Mouse (Mus musculus): Measurements from ENCODE around the gene Nfe2l1. TPM values are rescaled to one million over a fixed set of nuclear protein-coding genes. Genes with fewer than 3 reads are reported as not detected.
"Not testable (repeated sequence)": the region's sequence is repeated elsewhere in the genome, so short reads cannot be mapped to it uniquely, and the experiment has no call there.

The Nfe2l1 gene
- polyA plus RNA-seq, 1 experiment = 252 TPM

- WGBS = 2% methylated on average over 20 of the region's 20 CpGs
- Histone ChIP-seq H3K4me1 (ENCODE audit: control insufficient read depth, insufficient read depth, low read length) (peaks cover 12% of the 10 kb centered on the region; the same call in 1 of the 2 replicates), H3K4me3 (ENCODE audit: insufficient read depth, low read depth, low read length) (peak overlapping the region; percentile 49), H3K36me3 (ENCODE audit: control insufficient read depth, insufficient read depth, low read length) (no peaks in the 10 kb centered on the region), H3K27ac (ENCODE audit: insufficient read depth, low read depth, low read length) (peak overlapping the region; percentile 89), H3K27me3 (replicated peaks; ENCODE audit: control insufficient read depth, insufficient read depth, low read length) (no peaks in the 10 kb centered on the region)
- TF ChIP-seq CTCF (conservative IDR thresholded peaks at IDR 0.05; ENCODE audit: insufficient read depth, insufficient read length, low read depth, low read length) (no peak), POLR2A (IDR thresholded peaks at IDR 0.05; ENCODE audit: low read depth, low read length) (no peak)
- DNase-seq = peak; percentile 77
These were observed 31.7 kb upstream of the Nfe2l1 start for GRCm38 (mm10) chr11:96861446-96861845.

GRCm38 (mm10) chr11:96860564-96860963 lies 30.8 kb upstream of the Nfe2l1 start:
- no peaks in the 10 kb centered on the region for H3K27me3 ChIP-seq (replicated peaks; ENCODE audit: control insufficient read depth, insufficient read depth, low read length)
- 13% methylated on average over 8 of the region's 8 CpGs for WGBS
- peak; percentile 85 for DNase-seq
- H3K4me1 ChIP-seq (ENCODE audit: control insufficient read depth, insufficient read depth, low read length) = peaks cover 12% of the 10 kb centered on the region; the same call in 1 of the 2 replicates
- H3K36me3 ChIP-seq (ENCODE audit: control insufficient read depth, insufficient read depth, low read length) = no peaks in the 10 kb centered on the region
- H3K27ac ChIP-seq (ENCODE audit: insufficient read depth, low read depth, low read length) = peak overlapping the region; percentile 89
- H3K4me3 ChIP-seq (ENCODE audit: insufficient read depth, low read depth, low read length) = no peak overlapping the region
- TF ChIP-seq CTCF (conservative IDR thresholded peaks at IDR 0.05; ENCODE audit: insufficient read depth, insufficient read length, low read depth, low read length) (peak; percentile 93), POLR2A (IDR thresholded peaks at IDR 0.05; ENCODE audit: low read depth, low read length) (no peak)

- DNase-seq = no peak
- Histone ChIP-seq H3K4me3 (ENCODE audit: insufficient read depth, low read depth, low read length) (no peak overlapping the region), H3K36me3 (ENCODE audit: control insufficient read depth, insufficient read depth, low read length) (no peaks in the 10 kb centered on the region), H3K4me1 (ENCODE audit: control insufficient read depth, insufficient read depth, low read length) (peaks cover 12% of the 10 kb centered on the region; the same call in 1 of the 2 replicates), H3K27ac (ENCODE audit: insufficient read depth, low read depth, low read length) (no peak overlapping the region), H3K27me3 (replicated peaks; ENCODE audit: control insufficient read depth, insufficient read depth, low read length) (no peaks in the 10 kb centered on the region)
- TF ChIP-seq CTCF (conservative IDR thresholded peaks at IDR 0.05; ENCODE audit: insufficient read depth, insufficient read length, low read depth, low read length) = no peak
- TF ChIP-seq POLR2A (IDR thresholded peaks at IDR 0.05; ENCODE audit: low read depth, low read length) = no peak
- 91% methylated on average over 4 of the region's 4 CpGs for WGBS
These were observed 29.9 kb upstream of the Nfe2l1 start for GRCm38 (mm10) chr11:96859635-96860034.

GRCm38 (mm10) chr11:96857446-96857845 lies 27.7 kb upstream of the Nfe2l1 start:
- TF ChIP-seq POLR2A (IDR thresholded peaks at IDR 0.05; ENCODE audit: low read depth, low read length) = no peak
- no peak for TF ChIP-seq CTCF (conservative IDR thresholded peaks at IDR 0.05; ENCODE audit: insufficient read depth, insufficient read length, low read depth, low read length)
- WGBS = 77% methylated on average over 5 of the region's 5 CpGs
- Histone ChIP-seq H3K36me3 (ENCODE audit: control insufficient read depth, insufficient read depth, low read length) (no peaks in the 10 kb centered on the region), H3K27ac (ENCODE audit: insufficient read depth, low read depth, low read length) (no peak overlapping the region), H3K4me3 (ENCODE audit: insufficient read depth, low read depth, low read length) (no peak overlapping the region), H3K4me1 (ENCODE audit: control insufficient read depth, insufficient read depth, low read length) (peaks cover 2% of the 10 kb centered on the region; the same call in 1 of the 2 replicates), H3K27me3 (replicated peaks; ENCODE audit: control insufficient read depth, insufficient read depth, low read length) (no peaks in the 10 kb centered on the region)
- no peak for DNase-seq

GRCm38 (mm10) chr11:96849681-96850467 lies 20.1 kb upstream of the Nfe2l1 start, which contains the start of gene Copz2:
Gene Copz2 (plus strand): TSS chr11:96849870.
- H3K4me3 ChIP-seq (ENCODE audit: insufficient read depth, low read depth, low read length) = peak within 1 kb of the TSS; percentile 83
- peak; percentile 58 for DNase-seq
- H3K4me1 ChIP-seq (ENCODE audit: control insufficient read depth, insufficient read depth, low read length) = no peaks in the 10 kb centered on the region
- no peaks in the 10 kb centered on the region for H3K36me3 ChIP-seq (ENCODE audit: control insufficient read depth, insufficient read depth, low read length)
- 2% methylated on average over 60 of the region's 60 CpGs for WGBS
- TF ChIP-seq POLR2A (IDR thresholded peaks at IDR 0.05; ENCODE audit: low read depth, low read length) = no peak
- TF ChIP-seq CTCF (conservative IDR thresholded peaks at IDR 0.05; ENCODE audit: insufficient read depth, insufficient read length, low read depth, low read length) = no peak
- no peak within 1 kb of the TSS for H3K27ac ChIP-seq (ENCODE audit: insufficient read depth, low read depth, low read length)
- no peaks in the 10 kb centered on the region for H3K27me3 ChIP-seq (replicated peaks; ENCODE audit: control insufficient read depth, insufficient read depth, low read length)

- peak overlapping the region; percentile 83; the same call in 1 of the 2 replicates for H3K4me3 ChIP-seq (ENCODE audit: insufficient read depth, low read depth, low read length)
- not testable (repeated sequence) for H3K4me1 ChIP-seq (ENCODE audit: control insufficient read depth, insufficient read depth, low read length); DNase-seq; H3K27ac ChIP-seq (ENCODE audit: insufficient read depth, low read depth, low read length); H3K36me3 ChIP-seq (ENCODE audit: control insufficient read depth, insufficient read depth, low read length); H3K27me3 ChIP-seq (replicated peaks; ENCODE audit: control insufficient read depth, insufficient read depth, low read length)
- 61% methylated on average over 5 of the region's 5 CpGs for WGBS
These were observed 19.4 kb upstream of the Nfe2l1 start for GRCm38 (mm10) chr11:96849145-96849544.

GRCm38 (mm10) chr11:96848694-96849093 lies 18.9 kb upstream of the Nfe2l1 start:
- H3K27ac ChIP-seq (ENCODE audit: insufficient read depth, low read depth, low read length) = no peak overlapping the region
- no peaks in the 10 kb centered on the region for H3K27me3 ChIP-seq (replicated peaks; ENCODE audit: control insufficient read depth, insufficient read depth, low read length)
- H3K4me3 ChIP-seq (ENCODE audit: insufficient read depth, low read depth, low read length) = no peak overlapping the region
- 66% methylated on average over 9 of the region's 9 CpGs for WGBS
- no peaks in the 10 kb centered on the region for H3K36me3 ChIP-seq (ENCODE audit: control insufficient read depth, insufficient read depth, low read length)
- no peak for DNase-seq
- TF ChIP-seq CTCF (conservative IDR thresholded peaks at IDR 0.05; ENCODE audit: insufficient read depth, insufficient read length, low read depth, low read length) (no peak), POLR2A (IDR thresholded peaks at IDR 0.05; ENCODE audit: low read depth, low read length) (no peak)
- H3K4me1 ChIP-seq (ENCODE audit: control insufficient read depth, insufficient read depth, low read length) = no peaks in the 10 kb centered on the region

Data from kidney, adult 2 months (tissue).